Mouse (Mus musculus): ENCODE measurements around the gene Ilvbl. TPM values are rescaled to one million over a fixed set of nuclear protein-coding genes. Genes with fewer than 3 reads are reported as not detected.
A peak's percentile ranks its signal among the peaks of the same experiment; 100 is the strongest.
"Not testable (repeated sequence)": the region's sequence is repeated elsewhere in the genome, so short reads cannot be mapped to it uniquely, and the experiment has no call there.

The Ilvbl gene
- 66.3 and 78.9 TPM in 2 replicates for polyA plus RNA-seq (2015; fragmentation: Nextera tagmentation; extraction: Ambion mirVana)

DNA sequence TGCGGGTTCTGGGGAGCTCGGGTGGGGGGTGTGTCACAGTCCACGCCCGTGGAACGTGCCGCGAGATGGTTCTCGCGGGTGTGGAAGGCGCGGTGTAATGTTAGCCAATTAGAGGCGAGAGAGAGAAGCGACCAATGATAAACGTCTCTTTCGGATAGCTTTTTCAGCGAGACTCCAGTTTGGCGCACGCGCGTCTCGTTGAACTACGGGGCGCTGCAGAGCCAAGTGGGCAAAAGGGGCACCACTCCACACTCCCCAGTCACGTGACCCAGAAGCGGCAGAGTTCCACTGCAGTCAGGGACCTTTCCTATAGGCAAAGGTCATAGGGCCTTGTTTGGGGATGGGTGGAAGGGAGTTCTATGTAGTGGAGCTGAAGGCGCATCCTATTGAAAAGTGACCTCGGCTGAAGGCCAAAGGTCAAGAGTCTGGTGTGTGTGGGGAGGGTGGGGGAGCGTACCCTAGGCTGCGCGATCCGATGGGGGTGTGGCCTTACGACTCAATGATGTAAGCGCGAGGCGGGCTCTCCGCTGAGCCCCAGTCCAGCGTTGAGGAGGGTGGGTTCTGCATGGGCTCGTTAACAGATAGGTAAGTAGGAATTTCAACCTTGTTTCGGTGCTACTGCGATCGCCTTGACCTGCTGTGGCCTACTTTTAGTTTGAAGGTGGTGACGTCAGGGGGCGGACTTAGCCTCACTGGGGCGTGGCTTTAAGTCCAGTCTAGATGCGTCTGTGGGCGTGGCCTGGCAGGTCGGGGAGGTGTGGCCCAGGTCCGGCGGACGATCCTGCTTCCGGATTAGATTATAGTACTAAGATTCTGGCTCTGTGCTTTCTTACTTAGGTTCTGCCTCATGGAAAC is at the start of gene Ilvbl:
Ilvbl (plus strand) TSS at position 97 of the 855 bp plus-strand sequence.
- ATAC-seq (replicated peaks), result peak; percentile 95
- H3K9ac ChIP-seq, result peak within 1 kb of the TSS; percentile 57
- H3K27ac ChIP-seq, result peak within 1 kb of the TSS; percentile 82
- H3K4me3 ChIP-seq, result peak within 1 kb of the TSS; percentile 59
- under 1% methylated on average over 51 of the region's 51 CpGs for WGBS
- H3K27me3 ChIP-seq (replicated peaks), result no peaks in the 10 kb centered on the region
- no peaks in the 10 kb centered on the region for H3K9me3 ChIP-seq
- peaks cover 11% of the 10 kb centered on the region for H3K4me1 ChIP-seq
- H3K4me2 ChIP-seq, result peak within 1 kb of the TSS; percentile 63
- 0 out of 2 replicates have a peak, but pooled peaks cover 3% of the 10 kb centered on the region for H3K36me3 ChIP-seq (replicated peaks)

- not testable (repeated sequence) for ATAC-seq (replicated peaks); H3K9me3 ChIP-seq; H3K4me3 ChIP-seq; H3K27ac ChIP-seq; H3K9ac ChIP-seq; H3K27me3 ChIP-seq (replicated peaks); H3K4me2 ChIP-seq; H3K36me3 ChIP-seq (replicated peaks); H3K4me1 ChIP-seq
- WGBS, result 46% methylated on average over 3 of the region's 3 CpGs
These were observed 49.1 kb upstream of the Ilvbl start for GRCm38 (mm10) chr10:78525071-78525470.

DNA sequence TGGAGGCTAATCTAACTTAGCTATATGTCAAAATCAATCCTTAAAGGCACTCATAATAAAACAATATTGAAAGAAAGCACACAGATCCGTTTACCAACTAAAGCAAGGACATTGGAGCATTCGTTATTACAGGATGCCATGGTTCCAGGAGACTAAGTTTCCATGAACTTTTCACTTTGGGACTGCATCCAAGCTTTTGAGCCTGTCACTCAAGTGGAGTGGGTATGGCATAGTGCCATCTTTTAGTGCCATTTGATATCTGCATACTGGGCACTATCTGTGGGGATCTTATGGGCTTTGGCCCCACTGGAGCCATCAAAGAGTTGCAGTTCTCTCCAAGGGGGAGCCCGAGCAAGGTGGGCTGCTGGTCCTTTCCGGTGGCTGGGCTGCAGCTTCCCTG is 48.6 kb upstream of the Ilvbl start:
- ATAC-seq (replicated peaks), result no peak

DNA sequence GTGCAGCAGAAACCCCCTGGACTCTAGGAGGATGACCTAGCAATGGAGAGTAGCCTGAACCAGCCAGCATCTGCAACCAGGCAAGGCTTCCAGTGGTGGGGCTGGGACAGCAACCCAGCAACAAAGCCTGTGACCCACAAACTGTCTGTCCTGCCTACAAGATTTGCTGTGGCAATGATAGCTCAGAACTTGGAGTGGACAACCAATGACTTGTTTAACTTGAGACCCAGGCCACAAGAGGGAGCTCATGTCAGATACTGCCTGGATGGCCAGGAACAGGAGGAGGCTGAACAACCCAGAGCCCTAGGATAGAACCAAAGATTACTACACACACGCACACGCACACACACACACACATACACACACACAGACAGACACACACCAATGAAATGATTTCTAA is 33.2 kb upstream of the Ilvbl start:
- 63% methylated on average over 2 of the region's 2 CpGs for WGBS
- no peaks in the 10 kb centered on the region for H3K27me3 ChIP-seq (replicated peaks)
- ATAC-seq (replicated peaks), result no peak
- no peak overlapping the region for H3K9ac ChIP-seq
- no peaks in the 10 kb centered on the region for H3K36me3 ChIP-seq (replicated peaks)
- H3K4me2 ChIP-seq, result no peak overlapping the region
- H3K9me3 ChIP-seq, result no peaks in the 10 kb centered on the region
- no peak overlapping the region for H3K27ac ChIP-seq
- H3K4me3 ChIP-seq, result no peak overlapping the region
- H3K4me1 ChIP-seq, result no peaks in the 10 kb centered on the region

More for the DNA sequence above, 48.6 kb upstream of the Ilvbl start:
- H3K27ac ChIP-seq, result no peak overlapping the region
- H3K9me3 ChIP-seq, result no peaks in the 10 kb centered on the region
- H3K9ac ChIP-seq, result no peak overlapping the region
- H3K4me1 ChIP-seq, result no peaks in the 10 kb centered on the region
- H3K4me3 ChIP-seq, result no peak overlapping the region
- no peaks in the 10 kb centered on the region for H3K36me3 ChIP-seq (replicated peaks)
- WGBS, result 60% methylated on average over 4 of the region's 4 CpGs
- no peak overlapping the region for H3K4me2 ChIP-seq
- no peaks in the 10 kb centered on the region for H3K27me3 ChIP-seq (replicated peaks)

DNA sequence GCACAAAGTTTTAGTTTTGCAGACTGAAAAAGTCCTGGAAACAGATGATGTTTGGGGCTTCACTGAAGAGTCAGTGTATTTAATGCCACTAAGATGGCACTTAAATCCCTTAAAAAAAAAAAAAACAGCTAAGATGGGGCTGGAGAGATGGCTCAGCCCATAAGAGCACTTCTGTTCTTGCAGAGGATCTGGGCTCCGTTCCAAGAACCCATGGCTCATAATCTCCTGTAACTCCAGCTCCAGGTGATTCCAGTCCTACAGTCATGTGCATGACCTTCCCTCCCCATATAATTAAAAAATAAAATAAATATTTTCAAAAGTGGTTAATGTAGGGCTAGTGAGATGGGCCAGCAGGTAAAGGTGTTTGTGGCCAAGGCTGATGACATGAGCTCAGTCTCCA is 9.1 kb upstream of the Ilvbl start:
- Histone ChIP-seq H3K4me1 (no peaks in the 10 kb centered on the region), H3K27ac (no peak overlapping the region), H3K36me3 (replicated peaks) (no peaks in the 10 kb centered on the region), H3K9me3 (no peaks in the 10 kb centered on the region), H3K4me3 (no peak overlapping the region), H3K27me3 (replicated peaks) (no peaks in the 10 kb centered on the region), H3K9ac (no peak overlapping the region), H3K4me2 (no peak overlapping the region)
- 93% methylated on average over 1 of the region's 1 CpGs for WGBS
- ATAC-seq (replicated peaks), result no peak

DNA sequence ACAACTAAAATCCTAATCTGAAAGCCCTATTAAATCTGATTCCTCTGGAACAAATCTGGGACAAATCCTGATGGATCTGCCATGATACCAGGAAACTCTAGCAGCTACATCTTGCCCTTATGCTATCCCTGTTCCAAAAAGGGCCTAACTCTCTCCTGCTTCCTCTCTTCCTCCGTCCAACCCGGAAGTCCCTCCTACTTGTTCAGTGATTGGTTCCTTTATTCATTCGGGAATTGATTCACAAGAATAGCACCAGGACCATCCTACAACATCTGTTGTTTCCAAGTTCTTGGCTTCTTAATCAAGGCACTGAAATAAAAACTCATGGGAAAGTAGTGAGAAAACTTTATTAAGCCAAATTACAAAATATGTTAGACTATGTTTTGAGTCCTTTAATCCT is 5.0 kb upstream of the Ilvbl start:
- H3K4me3 ChIP-seq, result no peak overlapping the region
- no peak for ATAC-seq (replicated peaks)
- H3K27me3 ChIP-seq (replicated peaks), result no peaks in the 10 kb centered on the region
- H3K27ac ChIP-seq, result no peak overlapping the region
- 76% methylated on average over 3 of the region's 3 CpGs for WGBS
- no peaks in the 10 kb centered on the region for H3K9me3 ChIP-seq
- H3K4me2 ChIP-seq, result no peak overlapping the region
- no peak overlapping the region for H3K9ac ChIP-seq
- H3K36me3 ChIP-seq (replicated peaks), result no peaks in the 10 kb centered on the region
- no peaks in the 10 kb centered on the region for H3K4me1 ChIP-seq

DNA sequence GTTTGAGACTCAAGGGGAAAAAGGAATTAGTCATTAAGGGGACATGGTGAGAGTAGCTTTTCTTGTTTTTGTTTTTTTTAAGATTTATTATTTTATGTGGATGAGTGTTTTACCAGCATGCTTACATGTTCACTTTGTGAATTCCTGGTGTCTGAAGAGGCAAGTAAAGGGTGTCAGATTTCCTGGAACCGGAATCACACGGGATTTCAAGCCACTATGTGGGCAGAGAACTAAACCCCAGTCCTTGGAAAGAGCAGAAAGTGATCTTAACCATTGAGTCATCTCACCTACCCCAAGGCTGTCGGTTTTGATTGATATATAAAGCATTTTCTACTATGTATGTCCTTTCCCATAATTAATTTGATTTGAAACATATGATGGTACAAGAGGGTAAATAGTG is 4.5 kb upstream of the Ilvbl start:
- Histone ChIP-seq H3K4me1 (no peaks in the 10 kb centered on the region), H3K9me3 (no peaks in the 10 kb centered on the region), H3K27me3 (replicated peaks) (no peaks in the 10 kb centered on the region), H3K27ac (no peak overlapping the region), H3K4me3 (no peak overlapping the region), H3K36me3 (replicated peaks) (no peaks in the 10 kb centered on the region), H3K4me2 (no peak overlapping the region), H3K9ac (no peak overlapping the region)
- WGBS, result 61% methylated on average over 3 of the region's 3 CpGs
- no peak for ATAC-seq (replicated peaks)

GRCm38 (mm10) chr10:78570416-78570815 is 3.7 kb upstream of the Ilvbl start:
- peaks cover 5% of the 10 kb centered on the region; the same call in 1 of the 2 replicates for H3K4me1 ChIP-seq
- H3K9me3 ChIP-seq, result no peaks in the 10 kb centered on the region
- ATAC-seq (replicated peaks), result no peak
- 67% methylated on average over 6 of the region's 6 CpGs for WGBS
- no peaks in the 10 kb centered on the region for H3K36me3 ChIP-seq (replicated peaks)
- no peaks in the 10 kb centered on the region for H3K27me3 ChIP-seq (replicated peaks)
- no peak overlapping the region for H3K9ac ChIP-seq
- H3K27ac ChIP-seq, result no peak overlapping the region
- no peak overlapping the region for H3K4me2 ChIP-seq
- H3K4me3 ChIP-seq, result no peak overlapping the region

- Histone ChIP-seq H3K27me3 (replicated peaks) (no peaks in the 10 kb centered on the region), H3K4me3 (no peak overlapping the region), H3K9ac (no peak overlapping the region), H3K36me3 (replicated peaks) (no peaks in the 10 kb centered on the region), H3K4me2 (no peak overlapping the region), H3K4me1 (peaks cover 10% of the 10 kb centered on the region), H3K27ac (no peak overlapping the region), H3K9me3 (no peaks in the 10 kb centered on the region)
- no peak for ATAC-seq (replicated peaks)
- 58% methylated on average over 2 of the region's 2 CpGs for WGBS
These were observed 3.2 kb upstream of the Ilvbl start for GRCm38 (mm10) chr10:78570897-78571296.

DNA sequence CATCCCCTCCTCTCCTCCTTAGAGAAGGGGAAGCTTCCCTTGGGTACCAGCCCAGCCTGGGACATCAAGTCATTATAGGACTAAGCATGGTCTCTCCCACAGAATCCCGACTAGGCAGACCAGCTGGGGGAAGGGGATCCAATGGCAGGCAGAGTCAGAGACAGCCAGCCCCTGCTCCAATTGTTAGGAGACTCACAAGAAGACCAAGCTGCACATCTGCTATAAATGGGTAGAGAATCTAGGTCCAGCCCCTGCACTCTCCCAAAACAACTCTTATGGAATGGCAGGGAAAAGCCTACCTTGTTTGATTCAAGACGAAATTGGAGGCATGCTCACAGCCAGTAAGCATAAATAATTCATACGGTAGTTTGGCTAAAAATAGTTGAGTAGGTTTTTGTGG is 920 bp upstream of the Ilvbl start:
- H3K4me2 ChIP-seq, result no peak overlapping the region
- no peaks in the 10 kb centered on the region for H3K27me3 ChIP-seq (replicated peaks)
- H3K9ac ChIP-seq, result no peak overlapping the region
- no peaks in the 10 kb centered on the region for H3K36me3 ChIP-seq (replicated peaks)
- H3K27ac ChIP-seq, result no peak overlapping the region
- H3K4me1 ChIP-seq, result peaks cover 11% of the 10 kb centered on the region
- no peak for ATAC-seq (replicated peaks)
- WGBS, result 70% methylated on average over 3 of the region's 3 CpGs
- no peak overlapping the region for H3K4me3 ChIP-seq
- no peaks in the 10 kb centered on the region for H3K9me3 ChIP-seq

DNA sequence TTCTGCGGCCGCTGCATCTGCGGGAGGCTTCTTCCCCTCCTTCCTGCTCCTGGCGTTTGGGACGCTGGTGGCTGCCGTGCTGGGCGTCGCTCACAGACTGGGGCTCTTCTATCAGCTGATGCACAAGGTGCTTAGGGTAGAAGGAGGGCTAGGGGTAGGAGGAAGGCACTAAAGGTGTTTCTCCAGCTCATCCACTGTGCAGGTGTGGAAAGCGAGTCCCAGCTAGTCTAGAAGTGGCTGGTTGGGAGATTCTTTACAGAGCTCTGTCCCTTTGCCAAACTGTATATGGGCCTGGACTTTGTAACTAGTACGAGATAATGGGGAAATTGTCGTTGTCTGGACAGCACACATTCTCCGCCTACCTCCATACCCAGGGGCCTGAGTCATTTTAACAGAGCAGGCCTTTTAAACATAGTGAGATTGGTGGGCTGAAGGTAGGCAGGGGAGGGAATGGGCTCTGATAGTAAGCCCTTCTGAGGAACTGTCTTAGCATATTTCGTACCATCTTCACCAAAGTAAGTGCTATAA is 1.0 kb downstream of the Ilvbl start:
- peak overlapping the region; percentile 57 for H3K9ac ChIP-seq
- H3K36me3 ChIP-seq (replicated peaks), result 0 out of 2 replicates have a peak, but pooled peaks cover 9% of the 10 kb centered on the region
- 16% methylated on average over 13 of the region's 13 CpGs for WGBS
- H3K4me3 ChIP-seq, result peak overlapping the region; percentile 59
- ATAC-seq (replicated peaks), result peak; percentile 65
- peak overlapping the region; percentile 82 for H3K27ac ChIP-seq
- peak overlapping the region; percentile 63 for H3K4me2 ChIP-seq
- H3K4me1 ChIP-seq, result peaks cover 11% of the 10 kb centered on the region
- no peaks in the 10 kb centered on the region for H3K9me3 ChIP-seq
- H3K27me3 ChIP-seq (replicated peaks), result no peaks in the 10 kb centered on the region

DNA sequence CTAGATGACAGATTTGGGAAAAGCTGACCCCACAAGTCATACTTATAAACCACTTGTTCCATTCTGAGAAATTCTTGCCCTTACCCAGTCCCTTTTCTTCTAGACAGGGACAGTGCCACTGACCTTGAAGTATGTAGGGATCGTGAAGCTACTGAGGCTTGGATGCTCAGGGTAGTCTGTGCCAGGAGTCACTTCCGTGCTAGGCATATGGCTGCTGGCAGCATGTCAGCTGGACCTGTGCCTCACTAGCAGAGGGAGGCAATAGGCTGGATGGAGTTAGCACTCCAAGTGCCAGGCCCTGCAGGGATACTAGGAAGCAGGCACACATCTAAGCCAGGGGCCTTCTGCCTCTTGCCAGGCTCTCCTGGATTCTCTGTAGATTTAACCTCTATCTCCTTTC is 1.5 kb downstream of the Ilvbl start:
- no peak overlapping the region for H3K9ac ChIP-seq
- H3K4me1 ChIP-seq, result peaks cover 11% of the 10 kb centered on the region
- H3K27ac ChIP-seq, result no peak overlapping the region
- WGBS, result 71% methylated on average over 2 of the region's 2 CpGs
- ATAC-seq (replicated peaks), result no peak
- H3K36me3 ChIP-seq (replicated peaks), result 0 out of 2 replicates have a peak, but pooled peaks cover 9% of the 10 kb centered on the region
- H3K4me3 ChIP-seq, result no peak overlapping the region
- peak overlapping the region; percentile 63 for H3K4me2 ChIP-seq
- no peaks in the 10 kb centered on the region for H3K27me3 ChIP-seq (replicated peaks)
- no peaks in the 10 kb centered on the region for H3K9me3 ChIP-seq

Data from midbrain, embryonic 15.5 days (tissue).